Mouse (Mus musculus) gastrocnemius, postnatal 4 days (tissue): ENCODE results near the gene Plac8. TPM values are rescaled to one million over a fixed set of nuclear protein-coding genes. Genes with fewer than 3 reads are reported as not detected.

Experiments
- DNase-seq, 2 experiments: peaks; one replicate each; pipeline ENCODE4 v3.0.0; 2021 to 2022; ENCODE audit warnings: low spot score in 2 of 2, mixed read lengths in 2 of 2
- long read RNA-seq, 2 experiments: library from polyadenylated mRNA; stranded (forward); transcript quantifications; one replicate each; pipeline ENCODE4 v2.0.0; 2021
- total RNA-seq, 2 experiments: library from RNA; stranded (reverse); gene quantifications; 2 replicates each; pipeline ENCODE4 v1.2.3; 2021

Plac8 gene
- 1 to 10 TPM; 2.3 to 7.1 TPM for total RNA-seq
- long read RNA-seq, experiment 1, partial matches to known transcripts: 0 of 1 reads
- long read RNA-seq, experiment 1, other reads (novel, unspliced or antisense): 0 of 1 reads
- long read RNA-seq, experiment 2: 0 reads

GRCm38 (mm10) chr5:100572069-100572468 is at the start of gene Plac8:
TSS of gene Plac8 (minus strand) at chr5:100572245.
- DNase-seq: no peak

- DNase-seq: no peak
These were observed 48.9 kb upstream of the Plac8 start for GRCm38 (mm10) chr5:100620952-100621351.

DNA sequence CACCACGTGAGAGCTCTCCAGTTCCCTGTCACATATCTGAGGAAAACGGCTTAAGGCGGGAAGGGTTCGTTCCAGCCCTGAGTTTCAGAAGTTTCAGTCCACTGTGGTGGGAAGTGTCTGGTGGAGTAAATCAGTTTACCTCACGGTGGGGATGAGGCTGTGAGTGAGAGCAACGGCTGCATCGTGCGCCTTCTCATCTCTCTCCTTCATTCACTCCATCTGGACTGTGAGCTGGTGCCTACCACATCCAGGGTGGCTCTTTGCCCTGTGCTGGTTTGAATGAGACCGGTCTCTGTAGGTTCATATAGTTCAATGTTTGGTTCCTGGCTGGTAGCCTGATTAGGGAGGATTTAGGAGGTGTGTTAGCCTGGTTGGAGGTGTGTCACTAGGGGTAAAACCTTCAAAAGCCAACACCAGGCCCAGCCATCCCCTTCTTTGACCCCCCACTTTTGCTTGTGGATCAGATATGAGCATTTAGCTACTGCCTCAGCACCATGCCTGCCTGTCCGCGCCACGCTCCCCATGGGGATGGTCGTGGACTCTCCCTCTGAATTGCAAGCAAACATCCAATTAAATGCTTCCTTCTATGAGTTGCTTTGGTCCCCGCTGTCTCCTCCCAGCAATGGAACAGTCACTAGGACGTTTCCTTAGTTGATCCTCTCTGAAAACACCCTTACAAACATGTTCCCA is 47.7 kb upstream of the Plac8 start:
- DNase-seq: no peak

DNA sequence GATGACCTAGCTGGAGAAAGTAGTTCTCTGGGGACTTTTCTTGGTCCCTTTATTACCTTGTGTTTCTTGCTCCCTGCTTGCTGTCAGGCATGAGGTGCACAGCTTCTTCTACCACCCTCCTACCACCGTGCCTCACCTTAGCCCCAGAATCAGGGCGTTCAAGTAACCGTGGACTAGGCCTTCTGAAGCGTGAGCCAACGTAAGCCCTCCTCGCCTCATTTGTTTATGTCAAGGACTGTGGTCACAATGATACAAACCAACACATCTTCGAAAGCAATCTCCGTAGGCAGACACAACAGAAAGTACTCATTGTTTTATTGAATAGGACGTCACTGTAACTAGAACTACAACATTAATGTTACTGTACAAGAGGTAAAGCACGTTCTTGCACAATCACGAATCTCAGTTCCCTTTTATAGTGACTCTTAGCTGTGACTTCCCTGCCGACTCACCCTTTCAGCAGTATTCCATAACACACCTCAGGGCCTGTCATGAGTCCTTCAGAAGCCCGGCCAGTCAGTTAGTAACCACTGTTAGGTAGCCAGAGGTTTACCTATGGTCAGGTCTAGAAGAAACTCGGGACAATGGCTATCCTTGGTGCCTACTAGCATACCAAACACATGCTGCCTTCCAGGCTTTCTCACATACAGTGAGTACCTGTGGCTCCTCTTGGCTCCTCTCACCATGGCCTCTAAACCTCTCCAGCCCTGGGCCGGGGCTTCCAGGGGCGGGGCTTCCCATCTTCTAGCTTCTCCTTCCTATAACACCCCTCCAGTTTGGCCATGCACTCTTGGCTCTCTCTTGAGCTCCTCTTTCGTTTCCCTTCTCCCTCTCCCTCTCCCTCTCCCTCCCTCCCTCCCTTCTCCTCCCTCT is 42.1 kb upstream of the Plac8 start:
- DNase-seq: no peak

DNA sequence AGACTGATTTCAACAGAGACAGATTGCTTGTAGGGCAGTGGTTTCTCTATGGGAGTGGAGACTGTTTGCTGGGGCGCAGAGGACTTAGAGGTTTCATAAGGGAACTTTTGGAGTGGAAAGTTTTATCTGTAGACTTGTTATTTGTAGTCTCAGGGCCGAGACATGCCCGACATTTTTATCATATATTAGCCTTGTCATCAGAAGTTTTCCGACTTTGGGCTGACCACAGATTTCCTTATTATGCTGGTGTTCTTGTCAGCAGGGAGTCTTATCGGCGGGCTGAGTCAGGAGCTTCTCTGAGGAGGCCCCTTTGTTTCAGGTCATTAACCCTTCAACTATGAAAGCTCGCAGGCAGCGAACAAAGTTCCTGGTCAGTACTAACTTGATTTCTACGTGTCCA is 35.8 kb upstream of the Plac8 start:
- no peak for DNase-seq

- DNase-seq: peak in 1 of 2 experiments; percentile 54
These were observed 35.2 kb upstream of the Plac8 start for GRCm38 (mm10) chr5:100607090-100607762.

GRCm38 (mm10) chr5:100605828-100606229 is 33.8 kb upstream of the Plac8 start:
- peak; percentile 51 to 85 for DNase-seq

GRCm38 (mm10) chr5:100604061-100604460 is 32.0 kb upstream of the Plac8 start:
- no peak for DNase-seq

GRCm38 (mm10) chr5:100601864-100602263 is 29.8 kb upstream of the Plac8 start:
- DNase-seq: no peak

DNA sequence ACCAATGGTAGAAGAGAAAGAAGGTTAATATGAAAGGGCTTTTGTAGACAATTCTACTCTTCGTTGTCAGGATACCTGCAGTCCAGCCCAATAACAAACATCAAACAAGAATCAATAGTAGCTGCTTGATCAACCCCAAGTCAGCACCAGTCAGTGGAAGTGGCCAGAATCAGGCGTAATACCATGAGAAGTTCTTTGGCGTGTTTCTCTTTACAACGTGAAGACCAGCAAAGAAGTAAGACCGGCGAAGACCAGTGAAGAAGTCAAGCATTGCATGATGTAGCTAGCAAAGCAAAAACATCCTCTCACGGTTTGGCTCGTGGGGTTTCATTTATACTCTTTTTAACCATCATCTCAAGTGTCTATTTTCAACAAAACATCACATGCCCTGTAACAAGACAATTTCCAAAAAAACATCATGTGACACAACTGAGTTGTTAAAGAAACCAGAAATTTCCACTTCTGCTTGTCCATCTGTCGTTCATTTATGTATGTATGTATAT is 27.0 kb upstream of the Plac8 start:
- no peak for DNase-seq

- no peak for DNase-seq
These were observed 25.9 kb upstream of the Plac8 start for GRCm38 (mm10) chr5:100597886-100598485.

DNA sequence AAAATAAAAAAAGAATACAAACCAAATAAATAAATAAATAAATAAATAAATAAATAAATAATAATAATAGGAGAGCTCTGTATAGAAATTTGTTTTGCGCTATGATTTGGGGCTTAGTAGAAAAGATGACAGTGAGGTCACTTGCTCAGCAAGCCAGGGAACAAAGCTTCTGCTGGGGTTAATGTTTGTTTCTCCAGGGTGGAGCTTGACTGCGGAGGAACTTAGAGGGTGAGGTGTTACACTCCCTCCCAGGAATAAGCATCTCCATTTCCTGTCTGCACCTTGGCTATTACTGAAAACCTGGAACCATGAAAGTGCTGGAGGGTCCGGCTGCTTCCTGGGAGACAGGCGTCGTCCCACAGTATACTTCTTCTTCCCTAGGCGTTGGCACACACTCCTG is 24.0 kb upstream of the Plac8 start:
- no peak for DNase-seq

- no peak for DNase-seq
These were observed 22.9 kb upstream of the Plac8 start for GRCm38 (mm10) chr5:100594803-100595467.

DNA sequence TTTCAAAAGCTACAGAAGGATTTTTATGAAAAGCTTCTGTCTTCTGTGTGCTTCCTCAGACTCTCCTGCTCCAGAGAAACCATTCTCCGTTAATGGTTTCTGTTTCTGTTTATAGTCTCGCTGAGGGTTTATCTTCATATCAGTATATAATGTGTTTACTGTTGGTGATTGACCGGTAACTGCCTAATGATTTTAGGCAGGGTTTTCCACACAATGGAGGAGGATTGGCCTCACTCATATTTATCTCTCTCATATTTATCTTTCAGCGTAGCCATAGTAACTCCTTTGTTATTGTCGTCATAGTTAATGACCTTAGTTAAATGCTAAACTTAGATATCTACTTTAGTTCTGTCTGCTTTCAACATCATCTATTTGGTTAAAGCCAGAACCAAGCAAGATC is 18.5 kb upstream of the Plac8 start:
- no peak for DNase-seq

- DNase-seq: no peak
These were observed 15.6 kb upstream of the Plac8 start for GRCm38 (mm10) chr5:100587626-100588025.

DNA sequence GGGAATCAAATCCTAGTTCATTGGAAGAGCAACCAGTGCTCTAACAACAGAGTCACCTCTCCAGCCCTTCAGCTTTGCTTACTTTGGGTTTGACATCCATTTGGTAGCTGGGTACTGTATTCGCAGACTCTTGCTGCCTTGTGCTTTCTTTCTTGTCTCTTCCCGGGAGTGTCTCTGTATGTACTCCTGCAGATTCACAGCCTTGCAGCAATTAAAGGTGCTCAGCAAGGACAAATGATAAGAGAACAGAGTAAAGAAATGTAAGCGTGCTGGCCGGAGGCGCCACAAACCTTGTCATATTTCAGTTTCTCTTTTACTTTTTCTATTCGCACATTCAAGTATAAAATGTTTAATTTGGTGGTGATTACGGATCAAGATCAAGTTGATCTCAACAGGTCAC is 15.1 kb upstream of the Plac8 start:
- no peak for DNase-seq

GRCm38 (mm10) chr5:100585657-100586056 is 13.6 kb upstream of the Plac8 start:
- no peak for DNase-seq

GRCm38 (mm10) chr5:100585206-100585644 is 13.2 kb upstream of the Plac8 start:
- DNase-seq: no peak

- DNase-seq: no peak
These were observed 11.0 kb upstream of the Plac8 start for GRCm38 (mm10) chr5:100583066-100583465.

- no peak for DNase-seq
These were observed 10.4 kb upstream of the Plac8 start for GRCm38 (mm10) chr5:100582435-100582826.
